Mouse (Mus musculus) thymus, adult 2 months (tissue): Measurements from ENCODE around the gene Gal3st4.

Experiments
- CTCF ChIP-seq: fragments of 200-500 bp; IDR thresholded peaks from 2 replicates; pipeline ENCODE4 v1.5.1; 2012; ENCODE audit warnings: mild to moderate bottlenecking, control low read depth, low read length, moderate library complexity, borderline replicate concordance; ENCODE audit not compliant: control insufficient read depth, poor library complexity, insufficient read depth; ENCODE audit errors: extremely low read depth
- POLR2A ChIP-seq: fragments of 200-500 bp; IDR thresholded peaks from 2 replicates; pipeline ENCODE4 v1.6.1; 2012; ENCODE audit warnings: mild to moderate bottlenecking, low read length, control low read depth, moderate library complexity; ENCODE audit not compliant: control insufficient read depth, poor library complexity, insufficient read depth; ENCODE audit errors: extremely low read depth

GRCm38 (mm10) chr5:138226491-138226890 is 46.1 kb downstream of the Gal3st4 start:
- no peak for TF ChIP-seq POLR2A
- TF ChIP-seq CTCF = no peak
